Mouse (Mus musculus): Measurements from ENCODE around the gene Olfr1220. TPM values are rescaled to one million over a fixed set of nuclear protein-coding genes. Genes with fewer than 3 reads are reported as not detected.
A peak's percentile ranks its signal among the peaks of the same experiment; 100 is the strongest.

Gene Olfr1220
- total and polyA plus RNA-seq, 3 experiments: not detected

DNA sequence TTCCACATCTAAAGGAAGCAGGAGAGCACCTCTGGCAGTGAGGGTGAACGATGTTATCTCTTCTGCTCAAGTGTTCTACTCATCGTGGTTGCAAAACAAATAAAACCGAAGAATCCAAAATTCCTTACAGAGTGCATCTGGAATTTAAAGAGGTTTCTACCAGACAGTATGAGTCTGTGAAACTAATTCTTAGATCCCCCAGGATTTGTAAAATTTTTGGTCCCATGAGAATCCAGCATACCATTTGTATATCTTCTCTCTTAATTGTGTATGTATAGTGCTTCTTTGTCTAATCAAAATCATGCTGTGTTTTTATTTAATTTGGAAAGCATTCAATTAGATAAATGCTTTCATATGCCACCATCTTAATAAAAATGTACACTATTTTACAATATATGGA is 26.3 kb upstream of the Olfr1220 start, which contains the start of gene Olfr1222:
Gene Olfr1222 (minus strand): TSS at position 101 of the 400 bp plus-strand sequence.
- DNase-seq (ENCODE audit: low read depth, low spot score): no peak
- TF ChIP-seq ZNF384 (IDR thresholded peaks at IDR 0.05; ENCODE audit: low read depth, low read length): no peak
- TF ChIP-seq POLR2AphosphoS5 (IDR thresholded peaks at IDR 0.05; ENCODE audit: borderline replicate concordance, low read depth, low read length): no peak
- TF ChIP-seq GABPA (IDR thresholded peaks at IDR 0.05; ENCODE audit: low read depth, low read length): no peak
- no peak for TF ChIP-seq POLR2A (IDR thresholded peaks at IDR 0.05; ENCODE audit: control insufficient read depth in 1 of 2, insufficient read depth in 1 of 2, low read depth in 1 of 2, low read length in 2 of 2, poor library complexity in 1 of 2)
- no peak for TF ChIP-seq RCOR1 (IDR thresholded peaks at IDR 0.05; ENCODE audit: low read depth, low read length)
- TF ChIP-seq NELFE (IDR thresholded peaks at IDR 0.05; ENCODE audit: low read depth, low read length): no peak
- TF ChIP-seq MAX (IDR thresholded peaks at IDR 0.05; ENCODE audit: low read length): no peak
- TF ChIP-seq MYB (IDR thresholded peaks at IDR 0.05; ENCODE audit: low read depth, low read length): no peak
- no peak for TF ChIP-seq GATA1 (IDR thresholded peaks at IDR 0.05; ENCODE audit: low read depth, low read length)
- TF ChIP-seq ETS1 (IDR thresholded peaks at IDR 0.05; ENCODE audit: low read depth, low read length): no peak
- no peak for TF ChIP-seq MXI1 (IDR thresholded peaks at IDR 0.05; ENCODE audit: low read depth, low read length)
- TF ChIP-seq TBP (IDR thresholded peaks at IDR 0.05; ENCODE audit: low read depth, low read length): no peak
- no peak for TF ChIP-seq SMC3 (IDR thresholded peaks at IDR 0.05; ENCODE audit: low read depth, low read length)
- no peak for TF ChIP-seq MAZ (IDR thresholded peaks at IDR 0.05; ENCODE audit: low read depth, low read length)
- no peak for TF ChIP-seq CHD1 (IDR thresholded peaks at IDR 0.05; ENCODE audit: low read depth, low read length)
- no peak for TF ChIP-seq NRF1 (IDR thresholded peaks at IDR 0.05; ENCODE audit: insufficient read depth, low read depth, low read length, poor library complexity, severe bottlenecking)
- TF ChIP-seq ZMIZ1 (IDR thresholded peaks at IDR 0.05; ENCODE audit: low read depth, low read length): no peak
- H3K27ac ChIP-seq (ENCODE audit: control insufficient read depth, low read depth, low read length): no peak within 1 kb of the TSS

DNA sequence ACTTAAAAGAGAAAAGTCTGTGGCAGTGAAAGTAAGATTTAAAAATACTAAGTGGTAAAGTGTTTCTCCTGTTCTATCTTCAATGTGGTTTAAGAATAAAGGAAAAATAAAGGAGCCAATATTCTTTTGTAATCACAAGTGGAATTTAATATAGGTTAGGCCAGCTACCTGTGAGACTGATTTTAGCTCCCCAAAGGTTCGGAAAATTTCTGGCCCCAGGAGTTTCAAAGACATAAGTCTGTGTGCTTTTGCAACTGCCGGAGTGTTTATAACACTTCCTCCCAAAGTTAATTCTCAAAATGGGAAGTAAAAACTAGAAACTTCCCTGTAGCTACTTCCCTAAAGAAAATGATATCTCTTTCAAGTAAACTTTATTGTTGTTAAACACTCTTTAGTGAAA is 10.5 kb upstream of the Olfr1220 start, which contains the start of gene Olfr1221:
Gene Olfr1221 (minus strand): TSS at position 101 of the 400 bp plus-strand sequence.
- DNase-seq (ENCODE audit: low read depth, low spot score): peak; percentile 35
- Histone ChIP-seq H3K9me3 (replicated peaks; ENCODE audit: insufficient read depth, low read length) (no peaks in the 10 kb centered on the region), H3K4me3 (ENCODE audit: control insufficient read depth in 1 of 2, insufficient read depth in 1 of 2, low read depth in 2 of 2, low read length in 2 of 2) (no peak within 1 kb of the TSS), H3K27me3 (ENCODE audit: control insufficient read depth in 1 of 2, insufficient read depth in 2 of 2, low read length in 2 of 2) (no peaks in the 10 kb centered on the region), H3K79me2 (ENCODE audit: control insufficient read depth, insufficient read depth, low read length, poor library complexity) (no peaks in the 10 kb centered on the region), H3K36me3 (ENCODE audit: control insufficient read depth in 1 of 2, insufficient read depth in 2 of 2, low read length in 2 of 2) (peaks cover 0 to 5% of the 10 kb centered on the region in 2 experiments; a peak in 2 of 4 replicates), H3K9ac (ENCODE audit: control insufficient read depth, low read depth, low read length, poor library complexity, severe bottlenecking) (no peak within 1 kb of the TSS), H3K4me1 (ENCODE audit: control insufficient read depth in 1 of 2, insufficient read depth in 2 of 2, low read length in 2 of 2) (no peaks in the 10 kb centered on the region), H3K27ac (ENCODE audit: control insufficient read depth, low read depth, low read length) (no peak within 1 kb of the TSS)
- TF ChIP-seq NRF1 (IDR thresholded peaks at IDR 0.05; ENCODE audit: insufficient read depth, low read depth, low read length, poor library complexity, severe bottlenecking) (no peak), POLR2A (IDR thresholded peaks at IDR 0.05; ENCODE audit: control insufficient read depth in 1 of 2, insufficient read depth in 1 of 2, low read depth in 1 of 2, low read length in 2 of 2, poor library complexity in 1 of 2) (no peak), MAZ (IDR thresholded peaks at IDR 0.05; ENCODE audit: low read depth, low read length) (no peak)

More for the DNA sequence above, 26.3 kb upstream of the Olfr1220 start, which contains the start of gene Olfr1222:
- H3K79me2 ChIP-seq (ENCODE audit: control insufficient read depth, insufficient read depth, low read length, poor library complexity): no peaks in the 10 kb centered on the region
- no peaks in the 10 kb centered on the region for H3K36me3 ChIP-seq (ENCODE audit: control insufficient read depth in 1 of 2, insufficient read depth in 2 of 2, low read length in 2 of 2)
- H3K9me3 ChIP-seq (replicated peaks; ENCODE audit: insufficient read depth, low read length): no peaks in the 10 kb centered on the region
- no peak within 1 kb of the TSS for H3K4me3 ChIP-seq (ENCODE audit: control insufficient read depth in 1 of 2, insufficient read depth in 1 of 2, low read depth in 2 of 2, low read length in 2 of 2)
- H3K9ac ChIP-seq (ENCODE audit: control insufficient read depth, low read depth, low read length, poor library complexity, severe bottlenecking): no peak within 1 kb of the TSS
- H3K4me1 ChIP-seq (ENCODE audit: control insufficient read depth in 1 of 2, insufficient read depth in 2 of 2, low read length in 2 of 2): no peaks in the 10 kb centered on the region; a peak in 2 of 4 replicates
- H3K27me3 ChIP-seq (ENCODE audit: control insufficient read depth in 1 of 2, insufficient read depth in 2 of 2, low read length in 2 of 2): no peaks in the 10 kb centered on the region

Data from MEL (cell line).